ENCODE assay signal across 17 mouse cellular contexts in genomic region chr4:82587146-82587870, GRCm38 (mm10).
DNase-seq lines count a peak whose midpoint lies in the region; ATAC-seq lines count a peak whose summit lies in the region.
"Had no signal": no experiment of that assay in that cellular context is flagged by ENCODE, and none has a peak within 500 bp of the region (broad histone marks: within the 10 kb centered on the region; RNA-seq: fewer than 3 reads in every experiment).

No protein-coding gene starts in this region.

- H3K9me3 ChIP-seq in hindbrain, embryonic 10.5 days = no peaks in the 10 kb centered on the region
- no peaks in the 10 kb centered on the region for H3K9me3 ChIP-seq in hindbrain, embryonic 11.5 days (ENCODE audit: control insufficient read depth, low read length)
- no peaks in the 10 kb centered on the region for H3K9me3 ChIP-seq in hindbrain, embryonic 16.5 days (ENCODE audit: control insufficient read depth, low read length)
- H3K9me3 ChIP-seq in liver, embryonic 12.5 days (replicated peaks) = no peaks in the 10 kb centered on the region
- H3K9me3 ChIP-seq: embryonic facial prominence, embryonic 13.5 days; megakaryocyte, embryonic 14.5 days; neural tube, embryonic 13.5 days had no signal

- H3K27ac ChIP-seq in hindbrain, embryonic 10.5 days = 0 out of 2 replicates have a peak overlapping the region, but pooled peaks have one; percentile 16
- no peak overlapping the region for H3K27ac ChIP-seq in hindbrain, embryonic 11.5 days (ENCODE audit: low read depth, low read length)
- peak overlapping the region; percentile 19 for H3K27ac ChIP-seq in hindbrain, embryonic 16.5 days (ENCODE audit: low read depth, low read length)
- no peak overlapping the region for H3K27ac ChIP-seq in liver, embryonic 12.5 days
- H3K27ac ChIP-seq: embryonic facial prominence, embryonic 13.5 days; neural tube, embryonic 13.5 days had no signal

- no peak overlapping the region for H3K4me3 ChIP-seq in hindbrain, embryonic 10.5 days
- no peak overlapping the region for H3K4me3 ChIP-seq in hindbrain, embryonic 11.5 days (ENCODE audit: low read depth, low read length)
- H3K4me3 ChIP-seq in hindbrain, embryonic 16.5 days (ENCODE audit: low read length) = peak overlapping the region; percentile 5; the same call in 1 of the 2 replicates
- H3K4me3 ChIP-seq in liver, embryonic 12.5 days = no peak overlapping the region
- H3K4me3 ChIP-seq: embryonic facial prominence, embryonic 13.5 days; megakaryocyte, embryonic 14.5 days; neural tube, embryonic 13.5 days had no signal

- no peak overlapping the region for H3K9ac ChIP-seq in hindbrain, embryonic 11.5 days (ENCODE audit: low read depth, low read length)
- peak overlapping the region; percentile 27; the same call in 1 of the 2 replicates for H3K9ac ChIP-seq in hindbrain, embryonic 16.5 days (ENCODE audit: low read depth, low read length)
- H3K9ac ChIP-seq in liver, embryonic 12.5 days = no peak overlapping the region
- H3K9ac ChIP-seq: embryonic facial prominence, embryonic 13.5 days; liver, postnatal 0 days; neural tube, embryonic 13.5 days had no signal

- H3K4me1 ChIP-seq in hindbrain, embryonic 10.5 days (replicated peaks) = peaks cover 31% of the 10 kb centered on the region
- no peaks in the 10 kb centered on the region for H3K4me1 ChIP-seq in hindbrain, embryonic 11.5 days (replicated peaks; ENCODE audit: control insufficient read depth, insufficient read depth, low read length)
- peaks cover 4% of the 10 kb centered on the region for H3K4me1 ChIP-seq in hindbrain, embryonic 16.5 days (ENCODE audit: control insufficient read depth, insufficient read depth, low read depth, low read length)
- H3K4me1 ChIP-seq in liver, embryonic 12.5 days = no peaks in the 10 kb centered on the region
- H3K4me1 ChIP-seq: megakaryocyte, embryonic 14.5 days had no signal

- H3K4me2 ChIP-seq in hindbrain, embryonic 11.5 days (replicated peaks; ENCODE audit: low read depth, low read length) = no peak overlapping the region
- H3K4me2 ChIP-seq in hindbrain, embryonic 16.5 days (ENCODE audit: low read length) = peak overlapping the region; percentile 37
- H3K4me2 ChIP-seq in liver, embryonic 12.5 days = no peak overlapping the region
- H3K4me2 ChIP-seq: embryonic facial prominence, embryonic 13.5 days; neural tube, embryonic 13.5 days had no signal

- H3K36me3 ChIP-seq in hindbrain, embryonic 10.5 days = no peaks in the 10 kb centered on the region
- H3K36me3 ChIP-seq in hindbrain, embryonic 11.5 days (ENCODE audit: control insufficient read depth, insufficient read depth, low read length) = no peaks in the 10 kb centered on the region
- H3K36me3 ChIP-seq in hindbrain, embryonic 16.5 days (ENCODE audit: control insufficient read depth, insufficient read depth, low read length) = no peaks in the 10 kb centered on the region
- no peaks in the 10 kb centered on the region for H3K36me3 ChIP-seq in liver, embryonic 12.5 days
- H3K36me3 ChIP-seq: embryonic facial prominence, embryonic 13.5 days; G1E; neural tube, embryonic 13.5 days had no signal

- no peak for DNase-seq in hindbrain, embryonic 10.5 days (ENCODE audit: low spot score)
- DNase-seq in hindbrain, embryonic 11.5 days (ENCODE audit: low spot score) = no peak
- peak; percentile 6 for DNase-seq in ZHBTc4 (ENCODE audit: low read depth, low spot score)
- peak; percentile 69 for DNase-seq in cerebellum, adult 8-10 months
- no peak for DNase-seq in adrenal gland, postnatal 36 days
- DNase-seq: B cell, adult 2 months; kidney, postnatal 14 days; liver, postnatal 0 days; thymus, postnatal 36 days had no signal

- H3K27me3 ChIP-seq in hindbrain, embryonic 10.5 days (ENCODE audit: insufficient read depth, poor library complexity, severe bottlenecking) = peaks cover 4% of the 10 kb centered on the region; the same call in 1 of the 2 replicates
- H3K27me3 ChIP-seq in hindbrain, embryonic 11.5 days (ENCODE audit: control insufficient read depth, insufficient read depth, low read length) = no peaks in the 10 kb centered on the region
- H3K27me3 ChIP-seq in hindbrain, embryonic 16.5 days (replicated peaks; ENCODE audit: control insufficient read depth, insufficient read depth, low read length) = no peaks in the 10 kb centered on the region
- no peaks in the 10 kb centered on the region for H3K27me3 ChIP-seq in liver, embryonic 12.5 days (replicated peaks)
- H3K27me3 ChIP-seq: embryonic facial prominence, embryonic 13.5 days; megakaryocyte, embryonic 14.5 days; neural tube, embryonic 13.5 days had no signal

- WGBS in hindbrain, embryonic 10.5 days = 73% methylated on average over 16 of the region's 16 CpGs
- 72% methylated on average over 16 of the region's 16 CpGs for WGBS in hindbrain, embryonic 11.5 days
- WGBS in hindbrain, embryonic 16.5 days = 52% methylated on average over 16 of the region's 16 CpGs
- 72% methylated on average over 16 of the region's 16 CpGs for WGBS in liver, embryonic 12.5 days (ENCODE audit: insufficient replicate concordance)

- ATAC-seq in hindbrain, embryonic 11.5 days (ENCODE audit: low FRiP score) = no peak
- 0 out of 2 replicates have a peak, but pooled peaks have one; percentile 43 for ATAC-seq in hindbrain, embryonic 16.5 days
- no peak for ATAC-seq in erythroid progenitor cell, adult 5-6 weeks (replicated peaks; ENCODE audit: low FRiP score, poor library complexity, severe bottlenecking)
- no peak for ATAC-seq in liver, embryonic 12.5 days
- ATAC-seq: activated CD4-positive, CD25-positive, alpha-beta regulatory T cell, adult 4 months; liver, postnatal 0 days had no signal

Comparison
In these comparisons a context has a peak if more than half of its experiments do, and no peak if none do; other contexts are left out.
1. H3K27ac ChIP-seq: peak in hindbrain, embryonic 10.5 days (single experiment) and hindbrain, embryonic 16.5 days (single experiment); none in hindbrain, embryonic 11.5 days (single experiment) and liver, embryonic 12.5 days (single experiment).
2. DNase-seq: peak in ZHBTc4 (single experiment) and cerebellum, adult 8-10 months (single experiment); none in hindbrain, embryonic 10.5 days (single experiment), hindbrain, embryonic 11.5 days (single experiment) and adrenal gland, postnatal 36 days (0 of 2).